Comparison of ENCODE assay signal across 10 mouse cellular contexts in genomic region chr1:194578270-194578669, GRCm38 (mm10). TPM values are rescaled to one million over a fixed set of nuclear protein-coding genes. Genes with fewer than 3 reads are reported as not detected.
DNase-seq lines count a peak whose midpoint lies in the region; ATAC-seq and TF ChIP-seq lines count a peak whose summit lies in the region.
"Had no signal": no experiment of that assay in that cellular context is flagged by ENCODE, and none has a peak within 500 bp of the region (broad histone marks: within the 10 kb centered on the region; RNA-seq: fewer than 3 reads in every experiment).

No protein-coding gene starts in this region.

- 0 out of 2 replicates have a peak, but pooled peaks cover 9% of the 10 kb centered on the region for H3K4me1 ChIP-seq in neural tube, embryonic 15.5 days
- H3K4me1 ChIP-seq in thymus, adult 2 months (replicated peaks; ENCODE audit: control insufficient read depth, insufficient read depth, low read length): no peaks in the 10 kb centered on the region

- ATAC-seq in neural tube, embryonic 15.5 days (ENCODE audit: low FRiP score): peak; percentile 38; the same call in 1 of the 2 replicates
- ATAC-seq: Patski had no signal

- no peak for TF ChIP-seq CTCF in thymus, adult 2 months (IDR thresholded peaks at IDR 0.05; ENCODE audit: borderline replicate concordance, control insufficient read depth, extremely low read depth, insufficient read depth, low read length, poor library complexity)

- H3K4me2 ChIP-seq in neural tube, embryonic 15.5 days: no peak overlapping the region
- H3K4me2 ChIP-seq: midbrain, embryonic 12.5 days had no signal

- no peaks in the 10 kb centered on the region for H3K9me3 ChIP-seq in neural tube, embryonic 15.5 days (replicated peaks)
- H3K9me3 ChIP-seq: midbrain, embryonic 12.5 days had no signal

- peak; percentile 26 to 37 for DNase-seq in heart, postnatal 10 days
- no peak for DNase-seq in heart, adult 9 months (ENCODE audit: low spot score in 2 of 2)
- DNase-seq in cerebellum, adult 11-12 months: peak; percentile 98
- DNase-seq in frontal cortex, postnatal 36 days (ENCODE audit: low spot score in 2 of 2): peak; percentile 41 to 65
- DNase-seq in thymus, adult 2 months: no peak
- no peak for DNase-seq in testis, postnatal 14 days (ENCODE audit: low spot score)
- DNase-seq in spleen, adult 12 weeks (ENCODE audit: low spot score): no peak

- H3K27ac ChIP-seq in neural tube, embryonic 15.5 days (replicated peaks): no peak overlapping the region
- no peak overlapping the region for H3K27ac ChIP-seq in thymus, adult 2 months (ENCODE audit: control insufficient read depth, insufficient read depth, low read length)
- H3K27ac ChIP-seq: midbrain, embryonic 12.5 days had no signal

- no peaks in the 10 kb centered on the region for H3K36me3 ChIP-seq in neural tube, embryonic 15.5 days
- no peaks in the 10 kb centered on the region for H3K36me3 ChIP-seq in thymus, adult 2 months (ENCODE audit: control insufficient read depth, insufficient read depth, low read length)
- H3K36me3 ChIP-seq: midbrain, embryonic 12.5 days had no signal

- intact Hi-C loops in heart, postnatal 10 days (cut with DNase I): no loop called here

- no peaks in the 10 kb centered on the region for H3K27me3 ChIP-seq in neural tube, embryonic 15.5 days (replicated peaks)
- no peaks in the 10 kb centered on the region for H3K27me3 ChIP-seq in thymus, adult 2 months (ENCODE audit: control insufficient read depth, insufficient read depth, low read length)
- H3K27me3 ChIP-seq: midbrain, embryonic 12.5 days had no signal

- H3K4me3 ChIP-seq in neural tube, embryonic 15.5 days (replicated peaks): no peak overlapping the region
- H3K4me3 ChIP-seq in thymus, adult 2 months (ENCODE audit: control insufficient read depth, insufficient read depth, low read length): no peak overlapping the region
- H3K4me3 ChIP-seq: midbrain, embryonic 12.5 days had no signal

- no peak overlapping the region for H3K9ac ChIP-seq in neural tube, embryonic 15.5 days (replicated peaks)
- H3K9ac ChIP-seq: midbrain, embryonic 12.5 days had no signal

- 75% methylated on average over 3 of the region's 3 CpGs for WGBS in neural tube, embryonic 15.5 days
- WGBS in thymus, adult 2 months: 93% methylated on average over 3 of the region's 3 CpGs

- no peak for TF ChIP-seq POLR2A in thymus, adult 2 months (IDR thresholded peaks at IDR 0.05; ENCODE audit: control insufficient read depth, extremely low read depth, insufficient read depth, low read length, poor library complexity)

RNA-seq across cellular contexts. Expression of gene Plxna2, which starts 39.7 kb away (rescaled TPM):
- total RNA-seq in heart, postnatal 10 days (2021): 10 to 100 TPM; 25.5 to 34.6 TPM
- 37.7 and 42.4 TPM in 2 replicates for polyA plus RNA-seq in neural tube, embryonic 15.5 days (2015; fragmentation: Nextera tagmentation; extraction: Ambion mirVana)
- polyA plus RNA-seq in thymus, adult 2 months (2012; rRNA removed): 3.2 and 4.0 TPM in 2 replicates

Comparison
In these comparisons a context has a peak if more than half of its experiments do, and no peak if none do; other contexts are left out.
1. DNase-seq: peak in heart, postnatal 10 days (2 of 2), cerebellum, adult 11-12 months (single experiment) and frontal cortex, postnatal 36 days (2 of 2); none in heart, adult 9 months (0 of 2), thymus, adult 2 months (single experiment), testis, postnatal 14 days (single experiment) and spleen, adult 12 weeks (single experiment).